Mouse (Mus musculus) bone marrow macrophage, adult 2 months (primary cell): ENCODE measurements around the gene Fgfr2. TPM values are rescaled to one million over a fixed set of nuclear protein-coding genes. Genes with fewer than 3 reads are reported as not detected.

Experiments used
- H3K27ac ChIP-seq: 2 replicates; pipeline ENCODE4 v1.5.1; 2012; ENCODE audit warnings: low read depth, low read length; ENCODE audit not compliant: insufficient read depth
- H3K4me1 ChIP-seq: 2 replicates; pipeline ENCODE4 v1.6.1; 2012; ENCODE audit warnings: low read length; ENCODE audit not compliant: control insufficient read depth, insufficient read depth
- H3K4me3 ChIP-seq: 2 replicates; pipeline ENCODE4 v1.5.1; 2012; ENCODE audit warnings: mild to moderate bottlenecking, low read length, moderate library complexity; ENCODE audit not compliant: insufficient read depth
- CTCF ChIP-seq: IDR thresholded peaks from 2 replicates; pipeline ENCODE4 v1.5.1; 2012; ENCODE audit warnings: low read depth, mild to moderate bottlenecking, low read length, moderate library complexity
- POLR2A ChIP-seq: IDR thresholded peaks from 2 replicates; pipeline ENCODE4 v1.6.1; 2012; ENCODE audit warnings: mild to moderate bottlenecking, low read depth, low read length, borderline replicate concordance
- polyA plus RNA-seq: library from polyadenylated mRNA; stranded (reverse); fragments of >200 nt; gene quantifications from 2 replicates; pipeline ENCODE4 v1.2.4, GENCODE M21; 2012; ENCODE audit not compliant: missing spikeins, insufficient read depth, insufficient read length

Gene Fgfr2
- polyA plus RNA-seq, 1 experiment: 0.27 TPM

DNA sequence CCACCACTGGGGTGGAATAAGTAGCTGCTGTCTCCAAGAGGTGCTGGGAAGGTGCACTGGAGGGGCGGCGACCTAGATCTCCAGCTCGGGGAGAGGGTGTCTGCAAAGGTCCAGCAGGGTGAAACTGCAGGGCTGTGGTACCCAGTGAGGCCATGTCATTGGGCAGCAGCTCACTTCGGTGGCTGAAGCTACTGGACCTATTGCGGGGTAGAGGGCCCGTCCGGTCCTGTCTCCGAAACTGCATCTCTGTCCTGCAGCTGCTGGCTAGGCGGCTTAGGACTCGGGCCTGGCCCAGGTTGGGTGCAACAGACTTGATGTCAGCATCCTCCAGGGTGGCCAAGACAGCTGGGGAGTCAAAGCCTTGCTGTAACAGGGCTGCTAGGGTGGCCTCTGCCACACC, 109.2 kb downstream of the Fgfr2 start:
- no peak for TF ChIP-seq POLR2A
- no peak for TF ChIP-seq CTCF
- Histone ChIP-seq H3K4me1 (no peaks in the 10 kb centered on the region), H3K27ac (no peak overlapping the region), H3K4me3 (no peak overlapping the region)

DNA sequence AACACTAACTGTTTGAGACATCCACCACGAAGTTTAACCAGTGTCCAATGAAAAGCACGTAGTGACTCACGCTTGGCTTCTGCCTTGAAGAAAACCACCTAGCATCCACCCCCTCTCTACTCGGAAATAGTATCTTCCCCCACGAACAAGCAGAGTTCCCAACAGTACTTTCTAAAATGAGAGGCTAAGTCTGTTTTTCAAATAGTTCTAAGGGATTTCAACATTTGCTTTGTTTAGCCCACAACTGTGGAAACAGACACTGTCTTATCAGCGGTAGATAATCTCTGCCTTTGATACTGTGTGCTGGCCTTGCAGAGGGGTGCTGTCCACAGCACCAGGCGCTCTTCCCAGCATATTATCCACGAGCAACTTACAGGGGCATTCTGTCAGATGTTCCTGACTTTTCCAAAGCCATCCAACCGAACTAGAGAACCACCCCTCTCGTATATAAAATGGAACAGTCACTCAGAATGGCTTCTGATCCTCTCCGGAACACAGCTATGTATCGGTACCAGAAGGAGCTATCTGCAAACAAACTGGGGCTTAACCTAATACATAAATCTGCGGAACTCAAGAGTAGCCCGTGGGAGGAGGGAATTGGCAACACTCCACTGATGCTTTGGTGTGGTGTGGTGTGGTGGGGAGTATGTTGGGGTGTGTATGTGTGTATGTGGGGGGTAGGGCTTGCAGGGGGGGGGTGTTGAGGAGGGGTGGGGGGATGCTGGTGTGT, 110.3 kb downstream of the Fgfr2 start:
- Histone ChIP-seq H3K27ac (no peak overlapping the region), H3K4me3 (no peak overlapping the region), H3K4me1 (no peaks in the 10 kb centered on the region)
- no peak for TF ChIP-seq POLR2A
- TF ChIP-seq CTCF: no peak

DNA sequence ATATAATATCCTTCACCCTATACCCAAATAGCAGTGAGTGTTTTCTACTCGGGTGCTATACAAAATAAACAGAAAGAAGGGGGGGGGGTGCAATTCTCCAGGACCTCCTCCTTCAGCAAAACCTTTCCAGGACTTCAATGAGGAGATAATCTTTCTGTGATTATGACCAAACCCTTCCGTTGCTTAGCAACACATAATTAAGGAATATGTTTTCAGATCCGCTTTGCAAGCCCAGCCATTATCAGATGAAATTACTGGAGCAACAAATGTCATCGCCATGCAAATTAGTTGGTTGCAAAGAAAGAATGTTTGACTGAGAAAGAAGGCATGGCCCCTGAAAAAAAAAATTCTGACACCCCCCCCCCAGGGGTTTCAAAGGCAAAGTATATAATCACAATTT, 111.5 kb downstream of the Fgfr2 start:
- Histone ChIP-seq H3K4me3 (no peak overlapping the region), H3K27ac (no peak overlapping the region), H3K4me1 (peaks cover 7% of the 10 kb centered on the region; the same call in 1 of the 2 replicates)
- TF ChIP-seq POLR2A (no peak), CTCF (no peak)

DNA sequence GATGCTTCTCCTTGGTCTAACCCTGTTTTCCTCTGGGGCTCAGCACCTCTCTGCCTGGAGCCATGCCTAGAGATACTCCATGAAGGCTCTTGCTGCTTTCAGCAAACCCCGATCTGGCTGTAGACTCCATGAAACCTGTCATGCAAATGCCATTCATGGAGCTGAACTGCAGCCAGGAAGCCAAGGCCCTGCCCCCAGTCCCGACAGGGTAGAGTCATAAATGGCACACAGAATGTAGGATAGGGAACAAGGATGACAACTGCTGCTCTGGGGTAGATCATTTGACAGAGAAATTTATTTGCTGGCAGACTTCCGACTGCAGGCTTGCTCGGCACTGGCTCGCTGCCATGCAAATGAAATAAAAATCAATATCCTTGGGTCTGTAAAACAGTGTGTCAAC, 112.0 kb downstream of the Fgfr2 start:
- Histone ChIP-seq H3K27ac (no peak overlapping the region), H3K4me1 (peaks cover 9% of the 10 kb centered on the region), H3K4me3 (no peak overlapping the region)
- TF ChIP-seq POLR2A (no peak), CTCF (no peak)

DNA sequence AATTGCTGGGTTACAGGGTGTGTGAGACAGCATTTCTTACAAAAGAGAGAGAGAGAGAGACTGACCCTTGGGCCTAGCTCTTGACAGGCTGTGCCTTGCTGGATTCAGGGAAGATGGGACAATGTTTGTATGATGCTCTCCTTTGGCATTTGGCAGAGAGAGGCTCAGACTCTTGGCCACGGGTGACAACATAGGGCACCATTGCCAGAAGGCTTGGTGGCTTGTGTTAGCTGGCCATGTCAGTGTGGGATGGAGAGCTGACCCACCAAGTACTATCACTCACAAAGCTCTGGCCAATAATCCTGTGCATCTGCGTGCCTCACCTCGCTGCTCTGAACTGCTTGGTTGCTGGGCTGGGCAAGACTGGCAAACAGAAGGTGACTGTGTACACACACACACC, 112.7 kb downstream of the Fgfr2 start:
- peaks cover 14% of the 10 kb centered on the region for H3K4me1 ChIP-seq
- TF ChIP-seq CTCF: no peak
- TF ChIP-seq POLR2A: no peak

DNA sequence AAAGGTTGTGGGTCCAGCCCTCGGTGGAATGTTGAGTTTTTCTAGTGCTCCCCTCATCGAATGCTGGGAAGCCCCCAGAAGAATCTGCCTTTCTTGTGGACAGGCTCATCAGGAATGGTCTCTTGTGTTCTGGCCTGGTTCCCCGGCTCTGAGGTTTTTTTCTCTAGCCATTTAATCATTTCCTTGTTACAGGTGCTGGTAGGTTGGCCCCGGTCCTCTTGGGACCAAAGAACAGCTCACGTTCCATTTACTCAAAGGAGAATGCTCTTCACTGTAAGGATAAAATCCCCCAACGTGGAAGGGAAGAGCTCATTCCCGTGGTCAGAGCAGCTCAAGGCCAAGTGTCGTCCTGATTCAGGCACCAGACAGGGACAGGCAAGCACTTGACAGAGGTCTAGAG, 113.5 kb downstream of the Fgfr2 start:
- no peak overlapping the region for H3K27ac ChIP-seq

More for the DNA sequence above, 112.7 kb downstream of the Fgfr2 start:
- H3K27ac ChIP-seq: no peak overlapping the region
- H3K4me3 ChIP-seq: no peak overlapping the region

DNA sequence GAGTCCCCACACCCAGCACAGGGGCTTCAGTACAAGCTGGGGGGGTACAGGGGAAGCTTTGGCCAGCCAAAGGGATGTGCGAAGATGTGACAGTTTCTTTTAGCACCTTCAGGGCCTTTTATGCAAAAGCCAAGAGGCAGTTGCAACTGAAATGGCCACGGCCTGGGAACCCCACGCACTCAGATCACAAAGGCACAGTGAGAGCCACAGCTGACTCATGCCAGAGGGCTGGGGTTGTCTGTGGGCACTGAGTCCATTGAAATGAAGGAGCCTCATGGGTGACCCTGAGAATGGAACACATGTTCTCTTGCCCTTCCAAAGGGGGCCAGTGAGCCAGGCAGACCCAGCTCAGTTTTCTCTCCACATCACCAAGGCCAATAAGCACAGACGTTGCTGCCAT, 114.5 kb downstream of the Fgfr2 start:
- H3K4me3 ChIP-seq: no peak overlapping the region
- no peak for TF ChIP-seq CTCF
- TF ChIP-seq POLR2A: no peak
- H3K27ac ChIP-seq: no peak overlapping the region
- peaks cover 21% of the 10 kb centered on the region for H3K4me1 ChIP-seq

More for the DNA sequence above, 113.5 kb downstream of the Fgfr2 start:
- no peak for TF ChIP-seq CTCF
- TF ChIP-seq POLR2A: no peak
- Histone ChIP-seq H3K4me3 (no peak overlapping the region), H3K4me1 (peaks cover 19% of the 10 kb centered on the region)

DNA sequence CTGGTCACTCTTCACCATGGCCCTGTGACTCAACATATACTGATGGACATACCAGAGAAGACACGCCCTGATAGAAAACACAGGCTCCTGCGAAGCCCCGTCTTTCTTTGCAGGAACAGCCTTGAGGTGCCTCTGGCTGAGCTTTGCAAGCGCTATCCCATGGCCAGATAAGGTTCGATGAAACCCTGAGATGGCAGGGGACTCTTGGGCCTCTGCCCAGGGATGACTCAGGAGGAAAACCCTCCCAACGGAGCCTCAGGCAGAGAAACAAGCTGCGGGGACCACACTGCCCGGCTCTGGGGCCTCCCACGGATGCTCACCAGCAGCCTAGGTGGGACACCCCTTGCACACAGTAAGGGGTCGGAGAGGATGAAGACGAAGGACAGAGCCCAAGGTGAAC, 115.8 kb downstream of the Fgfr2 start:
- H3K4me1 ChIP-seq: peaks cover 21% of the 10 kb centered on the region
- H3K27ac ChIP-seq: no peak overlapping the region
- no peak overlapping the region for H3K4me3 ChIP-seq
- TF ChIP-seq POLR2A (no peak), CTCF (no peak)

DNA sequence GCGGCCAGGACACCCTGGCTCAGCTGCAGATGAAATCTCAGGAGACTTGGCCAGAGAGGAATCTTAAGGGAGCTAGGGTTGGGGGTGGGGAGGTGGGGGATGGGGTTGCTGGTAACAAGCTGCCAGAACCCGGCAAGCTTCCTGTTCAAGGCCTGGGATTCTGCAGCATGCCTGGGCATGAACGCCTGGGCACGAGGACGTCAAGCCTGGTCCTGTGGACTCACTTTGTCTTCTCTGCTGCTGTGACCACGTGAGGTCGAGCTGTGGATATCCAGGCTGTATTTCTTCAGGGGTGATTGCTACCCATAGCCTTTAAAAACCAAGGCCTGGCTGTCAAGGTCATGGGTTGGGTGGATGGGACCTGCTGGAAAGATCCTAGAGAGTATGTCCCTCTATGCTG, 117.4 kb downstream of the Fgfr2 start:
- no peak for TF ChIP-seq POLR2A
- no peak for TF ChIP-seq CTCF
- peak overlapping the region; percentile 52 for H3K27ac ChIP-seq
- no peak overlapping the region for H3K4me3 ChIP-seq
- peaks cover 21% of the 10 kb centered on the region for H3K4me1 ChIP-seq

DNA sequence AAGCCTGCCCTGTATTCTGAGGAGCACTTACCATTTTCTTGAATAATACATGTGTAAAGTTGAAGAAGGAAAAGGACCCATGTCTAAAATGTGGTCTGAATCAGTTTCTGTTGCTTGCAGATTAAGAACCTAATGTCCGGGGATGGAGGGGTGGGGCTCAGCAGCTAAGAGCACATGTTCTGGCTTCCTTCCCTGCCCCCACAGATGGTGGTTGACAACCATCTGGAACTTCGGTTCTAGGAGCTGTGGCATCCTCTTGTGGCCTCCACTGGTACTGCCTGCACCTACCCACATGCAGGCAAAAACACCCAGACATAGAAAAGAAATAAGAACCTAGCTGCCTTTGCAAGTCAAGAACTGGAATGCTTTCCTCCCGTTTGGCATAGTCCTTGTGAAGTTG, 119.7 kb downstream of the Fgfr2 start:
- Histone ChIP-seq H3K4me1 (peaks cover 21% of the 10 kb centered on the region), H3K27ac (no peak overlapping the region), H3K4me3 (no peak overlapping the region)
- TF ChIP-seq POLR2A (no peak), CTCF (peak; percentile 74)

DNA sequence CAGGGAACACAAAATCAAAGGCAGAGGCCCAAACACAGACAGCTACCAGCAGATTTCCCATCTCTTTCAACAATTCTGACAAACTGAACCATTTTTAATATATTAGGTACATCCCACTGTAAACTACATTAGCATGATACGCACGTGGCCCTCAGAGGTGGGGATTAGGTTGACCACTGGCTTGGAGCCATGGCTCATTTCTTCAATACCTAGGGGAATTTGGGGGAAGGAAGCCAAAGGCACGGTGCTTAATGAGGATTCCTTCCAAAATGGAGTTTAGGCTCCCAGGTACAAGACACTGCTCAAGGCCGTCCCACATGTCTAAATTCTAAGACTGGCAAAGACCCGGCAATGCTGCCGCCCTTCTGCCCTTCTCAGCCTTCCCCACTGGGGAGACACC, 120.9 kb downstream of the Fgfr2 start:
- Histone ChIP-seq H3K4me1 (peaks cover 18% of the 10 kb centered on the region), H3K4me3 (no peak overlapping the region), H3K27ac (no peak overlapping the region)
- TF ChIP-seq CTCF: no peak
- TF ChIP-seq POLR2A: no peak
